Mouse (Mus musculus): ENCODE data around the gene Wscd2.

GRCm38 (mm10) chr5:113593911-113594705, 104.0 kb downstream of the Wscd2 start:
- TF ChIP-seq CTCF (conservative IDR thresholded peaks at IDR 0.05; ENCODE audit: low read length) (no peak), NANOG (IDR thresholded peaks at IDR 0.05; ENCODE audit: borderline replicate concordance, low read length) (no peak), POU5F1 (IDR thresholded peaks at IDR 0.05; ENCODE audit: borderline replicate concordance, low read length) (no peak)
